Mouse (Mus musculus) macrophage (primary cell): ENCODE measurements around the gene Slc39a1. TPM values are rescaled to one million over a fixed set of nuclear protein-coding genes. Genes with fewer than 3 reads are reported as not detected.
"Not testable (repeated sequence)": the region's sequence is repeated elsewhere in the genome, so short reads cannot be mapped to it uniquely, and the experiment has no call there.

Source experiments
- H3K27ac ChIP-seq: fragments of 350-480 bp; formaldehyde crosslinking; 2 replicates; pipeline ENCODE4 v1.9.0; 2021
- H3K36me3 ChIP-seq: fragments of 350-480 bp; formaldehyde crosslinking; 2 replicates; pipeline ENCODE4 v1.9.0; 2021; ENCODE audit errors: inconsistent target
- H3K4me3 ChIP-seq: fragments of 350-480 bp; formaldehyde crosslinking; 2 replicates; pipeline ENCODE4 v1.9.0; 2021; ENCODE audit errors: inconsistent target
- H3K79me2 ChIP-seq: fragments of 350-480 bp; formaldehyde crosslinking; 2 replicates; pipeline ENCODE4 v1.9.0; 2021; ENCODE audit errors: inconsistent target
- WGBS: methylation state at CpG from one replicate; pipeline ENCODE4 v1.1.7; 2026; ENCODE audit warnings: inconsistent platforms; ENCODE audit not compliant: missing documents; 5-methylcytosine and 5-hydroxymethylcytosine counted together
- polyA plus RNA-seq: library from polyadenylated mRNA; stranded (reverse); fragments of 250-400 nt; gene quantifications from 3 replicates; pipeline ENCODE4 v1.2.4, GENCODE M21; 2018; ENCODE audit warnings: inconsistent platforms

Gene Slc39a1
- polyA plus RNA-seq, 1 experiment from 2014 or later: 236 TPM

- H3K27ac ChIP-seq: no peak overlapping the region
- WGBS: 46% methylated on average over 5 of the region's 5 CpGs
- peak overlapping the region; percentile 34 for H3K4me3 ChIP-seq
- H3K36me3 ChIP-seq: no peaks in the 10 kb centered on the region
- H3K79me2 ChIP-seq: no peaks in the 10 kb centered on the region
Observed at GRCm38 (mm10) chr3:90221123-90221522, 26.8 kb upstream of the Slc39a1 start.

- WGBS: 86% methylated on average over 4 of the region's 4 CpGs
Observed at GRCm38 (mm10) chr3:90222455-90222854, 25.5 kb upstream of the Slc39a1 start.

GRCm38 (mm10) chr3:90222941-90223340 is 25.0 kb upstream of the Slc39a1 start:
- H3K27ac ChIP-seq: no peak overlapping the region
- no peak overlapping the region for H3K4me3 ChIP-seq
- H3K79me2 ChIP-seq: no peaks in the 10 kb centered on the region
- H3K36me3 ChIP-seq: no peaks in the 10 kb centered on the region
- 91% methylated on average over 3 of the region's 3 CpGs for WGBS

More at GRCm38 (mm10) chr3:90222455-90222854, 25.5 kb upstream of the Slc39a1 start:
- Histone ChIP-seq H3K36me3 (no peaks in the 10 kb centered on the region), H3K4me3 (no peak overlapping the region), H3K27ac (no peak overlapping the region), H3K79me2 (no peaks in the 10 kb centered on the region)

GRCm38 (mm10) chr3:90224331-90224730 is 23.6 kb upstream of the Slc39a1 start:
- Histone ChIP-seq H3K79me2 (no peaks in the 10 kb centered on the region), H3K27ac (no peak overlapping the region), H3K36me3 (no peaks in the 10 kb centered on the region), H3K4me3 (no peak overlapping the region)
- 94% methylated on average over 10 of the region's 10 CpGs for WGBS

- H3K4me3 ChIP-seq: peak overlapping the region; percentile 77
- H3K79me2 ChIP-seq: peaks cover 16% of the 10 kb centered on the region
- peaks cover 21% of the 10 kb centered on the region for H3K36me3 ChIP-seq
- H3K27ac ChIP-seq: peak overlapping the region; percentile 24
- WGBS: 6% methylated on average over 8 of the region's 8 CpGs
Observed at GRCm38 (mm10) chr3:90231075-90231474, 16.9 kb upstream of the Slc39a1 start.

GRCm38 (mm10) chr3:90231507-90232333 is 16.3 kb upstream of the Slc39a1 start, which contains the start of gene Jtb:
Gene Jtb, plus strand, starts transcription at chr3:90231597.
- H3K4me3 ChIP-seq: peak within 1 kb of the TSS; percentile 77
- peaks cover 21% of the 10 kb centered on the region for H3K36me3 ChIP-seq
- peak within 1 kb of the TSS; percentile 51 for H3K27ac ChIP-seq
- under 1% methylated on average over 61 of the region's 61 CpGs for WGBS
- peaks cover 16% of the 10 kb centered on the region for H3K79me2 ChIP-seq

GRCm38 (mm10) chr3:90241251-90241650 is 6.7 kb upstream of the Slc39a1 start:
- no peaks in the 10 kb centered on the region for H3K36me3 ChIP-seq
- H3K27ac ChIP-seq: no peak overlapping the region
- no peaks in the 10 kb centered on the region for H3K79me2 ChIP-seq
- no peak overlapping the region for H3K4me3 ChIP-seq
- 100% methylated on average over 2 of the region's 2 CpGs for WGBS

GRCm38 (mm10) chr3:90241669-90242358 is 6.2 kb upstream of the Slc39a1 start:
- Histone ChIP-seq H3K4me3 (no peak overlapping the region), H3K36me3 (no peaks in the 10 kb centered on the region), H3K27ac (no peak overlapping the region), H3K79me2 (no peaks in the 10 kb centered on the region)
- 79% methylated on average over 10 of the region's 10 CpGs for WGBS

- Histone ChIP-seq H3K79me2 (no peaks in the 10 kb centered on the region; the same call in 1 of the 2 replicates), H3K4me3 (no peak within 1 kb of the TSS), H3K27ac (no peak within 1 kb of the TSS), H3K36me3 (no peaks in the 10 kb centered on the region)
- 80% methylated on average over 18 of the region's 19 CpGs for WGBS
Observed at GRCm38 (mm10) chr3:90242984-90243775, 4.8 kb upstream of the Slc39a1 start, which contains the start of gene Creb3l4. Gene Creb3l4, minus strand, starts transcription at chr3:90243512.

GRCm38 (mm10) chr3:90245406-90245805 is 2.6 kb upstream of the Slc39a1 start:
- peaks cover 19% of the 10 kb centered on the region for H3K79me2 ChIP-seq
- no peaks in the 10 kb centered on the region for H3K36me3 ChIP-seq
- no peak overlapping the region for H3K4me3 ChIP-seq
- 9% methylated on average over 2 of the region's 2 CpGs for WGBS
- H3K27ac ChIP-seq: no peak overlapping the region

- H3K36me3 ChIP-seq: peaks cover 11% of the 10 kb centered on the region; the same call in 1 of the 2 replicates
- H3K4me3 ChIP-seq: peak overlapping the region; percentile 95
- peaks cover 31% of the 10 kb centered on the region for H3K79me2 ChIP-seq
- H3K27ac ChIP-seq: peak overlapping the region; percentile 98
- 6% methylated on average over 3 of the region's 3 CpGs for WGBS
Observed at GRCm38 (mm10) chr3:90247630-90247959, 377 bp upstream of the Slc39a1 start.

GRCm38 (mm10) chr3:90248746-90249100 is 751 bp downstream of the Slc39a1 start:
- peak overlapping the region; percentile 98 for H3K27ac ChIP-seq
- H3K79me2 ChIP-seq: peaks cover 31% of the 10 kb centered on the region
- whole genome bisulfite sequencing: 2% methylated on average over 10 of the region's 10 CpGs

GRCm38 (mm10) chr3:90250791-90251190 is 2.8 kb downstream of the Slc39a1 start:
- H3K79me2 ChIP-seq: peaks cover 45% of the 10 kb centered on the region
- H3K4me3 ChIP-seq: no peak overlapping the region
- H3K27ac ChIP-seq: no peak overlapping the region
- 91% methylated on average over 6 of the region's 6 CpGs for WGBS
- peaks cover 11% of the 10 kb centered on the region; the same call in 1 of the 2 replicates for H3K36me3 ChIP-seq

More at GRCm38 (mm10) chr3:90248746-90249100, 751 bp downstream of the Slc39a1 start:
- peak overlapping the region; percentile 95 for H3K4me3 ChIP-seq
- H3K36me3 ChIP-seq: peaks cover 11% of the 10 kb centered on the region; the same call in 1 of the 2 replicates

GRCm38 (mm10) chr3:90251731-90252226 is 3.8 kb downstream of the Slc39a1 start:
- H3K4me3 ChIP-seq, H3K27ac ChIP-seq: not testable (repeated sequence)
- peaks cover 55% of the 10 kb centered on the region for H3K79me2 ChIP-seq
- WGBS: 92% methylated on average over 2 of the region's 12 CpGs
- H3K36me3 ChIP-seq: peaks cover 12% of the 10 kb centered on the region; the same call in 1 of the 2 replicates
